Mouse (Mus musculus): ENCODE measurements at regions not wholly inside any gene's neighbourhood (a gene's known extent, or its start where the extent isn't known, plus 50 kb on each side); places are given as distances from the start of the nearest gene placed in this dataset.
"Not testable (repeated sequence)": the region's sequence is repeated elsewhere in the genome, so short reads cannot be mapped to it uniquely, and the experiment has no call there.

DNA sequence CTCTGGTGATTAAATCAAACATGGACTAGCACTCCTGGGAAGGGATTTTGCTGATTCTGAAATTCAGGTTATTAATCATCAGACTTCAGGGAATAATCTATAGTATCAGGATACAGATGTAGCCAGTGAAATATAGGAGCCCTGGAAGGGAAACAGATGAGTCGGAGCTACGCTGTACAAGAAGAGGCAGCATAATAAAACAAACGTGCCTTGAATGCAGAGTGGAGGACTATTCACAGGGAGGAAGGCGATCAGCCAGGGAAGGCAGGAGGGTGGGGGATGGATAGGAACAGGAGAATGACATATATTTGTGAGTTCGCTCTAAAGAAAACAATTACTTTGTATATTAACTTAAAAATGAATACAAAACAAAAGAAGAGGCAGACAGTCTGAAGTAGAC is 286.6 kb upstream of the Got2 start:
- no peak for DNase-seq (ENCODE audit: low read depth)

DNA sequence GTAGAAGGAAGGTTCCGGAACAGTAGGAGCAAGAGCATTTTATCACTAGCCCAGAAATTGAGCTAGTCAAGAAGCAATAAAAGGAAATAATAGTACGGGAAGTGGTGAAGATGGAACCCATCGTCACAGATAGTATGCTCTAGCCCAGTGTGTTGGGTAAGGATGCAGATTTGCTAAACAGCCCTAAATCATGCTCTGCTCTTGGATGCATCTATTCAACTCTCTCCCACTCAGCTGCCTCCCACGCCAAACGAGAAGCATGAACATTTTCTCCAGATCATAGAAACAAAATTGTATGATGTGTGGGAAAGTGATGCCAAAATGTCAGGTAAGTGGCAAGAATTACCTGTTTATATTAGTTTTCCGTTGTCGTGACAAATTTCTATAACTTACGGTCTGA is 276.6 kb upstream of the Got2 start:
- no peak for DNase-seq (ENCODE audit: low read depth)

DNA sequence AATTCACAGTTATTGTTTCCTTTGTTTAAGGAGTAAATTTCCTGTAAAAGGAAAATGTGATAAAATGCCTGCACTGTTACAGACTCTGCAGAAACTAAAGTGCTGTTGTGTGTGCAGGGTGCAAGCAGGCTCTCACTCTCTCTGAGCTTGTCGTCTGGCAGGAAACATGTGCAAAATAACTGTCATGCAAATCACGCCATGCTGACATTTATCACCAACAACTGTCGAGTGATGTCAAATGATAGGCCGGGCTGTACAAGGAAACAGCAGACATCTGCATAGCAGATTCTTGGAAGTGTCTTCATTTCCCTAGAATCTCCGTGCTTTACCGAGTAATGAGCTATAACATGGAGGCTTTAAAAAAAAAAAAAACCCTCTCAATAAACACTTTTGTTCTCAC is 271.6 kb upstream of the Got2 start:
- DNase-seq (ENCODE audit: low read depth): no peak

DNA sequence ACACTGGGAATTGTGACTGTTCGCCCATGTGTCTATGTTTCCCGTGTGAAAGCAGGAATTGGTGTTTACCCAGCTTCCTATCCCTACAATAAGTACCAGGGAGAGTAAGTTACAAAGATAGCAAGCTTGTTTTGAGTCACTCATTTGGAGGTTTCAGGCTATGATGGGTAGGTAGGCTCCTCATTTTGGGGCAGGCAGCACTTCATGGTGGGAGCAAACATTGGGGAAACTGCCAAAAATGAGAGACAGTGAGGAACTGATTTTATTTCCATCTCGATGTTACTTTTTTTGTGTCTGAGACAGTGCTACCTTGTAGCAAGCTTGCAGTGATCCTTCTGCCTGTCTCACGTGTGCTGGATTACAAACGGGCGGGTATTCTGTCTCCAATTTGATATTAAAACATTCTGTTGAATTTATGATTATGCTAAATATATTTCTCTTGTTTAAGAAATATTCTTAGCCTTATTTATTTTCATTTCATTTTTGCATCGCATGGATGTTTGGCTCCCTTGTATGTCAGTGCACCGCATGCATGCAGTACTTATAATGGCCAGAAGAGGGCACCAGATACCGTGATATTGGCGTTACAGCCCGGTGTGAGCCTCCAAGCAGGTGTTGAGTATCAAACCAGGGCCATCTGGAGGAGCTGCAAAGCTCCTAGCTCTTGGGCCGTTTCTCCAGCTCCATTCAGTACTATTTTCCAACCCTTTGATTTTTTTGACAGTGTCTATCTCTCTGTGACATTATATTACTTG is 264.3 kb upstream of the Got2 start:
- peak; percentile 64 for DNase-seq (ENCODE audit: low read depth)

DNA sequence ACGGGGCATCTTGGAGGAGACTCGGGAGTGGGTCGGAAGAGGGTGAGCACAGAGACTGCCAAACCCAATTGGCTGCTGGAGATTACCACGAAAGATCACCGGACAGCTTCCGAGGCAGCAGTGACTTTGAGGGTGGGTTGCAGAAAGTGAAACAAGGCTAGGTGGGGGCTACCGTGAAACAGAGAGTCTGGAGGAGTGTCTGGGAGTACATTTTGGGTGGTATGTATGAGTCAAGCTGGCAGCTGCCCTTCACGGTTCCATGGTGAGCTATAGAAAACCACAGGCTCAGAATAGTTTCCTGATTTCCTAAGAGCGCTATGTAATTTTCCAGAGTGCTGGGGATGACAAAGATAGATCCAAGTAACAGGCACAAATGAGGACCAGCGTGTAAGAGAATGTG is 263.7 kb upstream of the Got2 start:
- DNase-seq (ENCODE audit: low read depth): no peak

DNA sequence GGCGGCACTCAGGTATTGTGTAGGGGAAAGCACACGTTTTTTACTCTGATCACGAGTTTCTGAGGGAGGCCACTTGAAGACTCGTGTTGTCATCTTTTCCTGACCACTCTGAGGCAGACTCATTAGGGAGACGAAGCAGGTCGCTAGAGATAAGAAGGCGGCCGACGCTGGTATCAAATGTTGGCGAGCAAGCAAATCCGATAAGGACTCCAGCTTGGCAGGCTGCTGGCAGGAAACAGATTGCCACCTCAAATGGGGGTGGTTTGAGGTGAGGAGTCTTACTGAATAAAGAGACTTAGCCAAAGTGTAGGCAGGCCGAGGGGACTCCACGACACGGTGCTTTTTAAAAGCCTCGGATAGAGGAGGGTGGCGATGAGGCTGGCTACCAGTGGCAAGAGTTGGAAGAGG is 262.7 kb upstream of the Got2 start:
- no peak for DNase-seq (ENCODE audit: low read depth)

DNA sequence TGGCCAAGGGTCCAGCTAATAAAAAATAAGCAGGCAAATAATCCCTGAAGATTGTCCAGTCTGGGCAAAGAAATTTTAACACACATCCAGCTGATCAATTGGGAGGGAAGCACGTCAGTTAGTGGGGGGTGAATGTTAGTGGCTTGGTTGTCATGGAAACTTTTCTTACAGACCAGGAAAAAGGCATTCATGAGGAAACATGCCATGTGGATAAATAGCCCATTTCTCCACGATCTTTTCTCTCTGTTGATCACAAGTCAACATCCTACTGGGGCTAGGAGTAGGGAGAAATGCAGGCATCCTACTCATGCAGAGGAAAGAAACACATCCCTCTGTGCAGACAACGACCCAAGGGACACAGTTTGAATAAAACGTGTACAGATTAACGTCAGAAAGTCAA is 243.8 kb upstream of the Got2 start:
- no peak for DNase-seq (ENCODE audit: low read depth)

DNA sequence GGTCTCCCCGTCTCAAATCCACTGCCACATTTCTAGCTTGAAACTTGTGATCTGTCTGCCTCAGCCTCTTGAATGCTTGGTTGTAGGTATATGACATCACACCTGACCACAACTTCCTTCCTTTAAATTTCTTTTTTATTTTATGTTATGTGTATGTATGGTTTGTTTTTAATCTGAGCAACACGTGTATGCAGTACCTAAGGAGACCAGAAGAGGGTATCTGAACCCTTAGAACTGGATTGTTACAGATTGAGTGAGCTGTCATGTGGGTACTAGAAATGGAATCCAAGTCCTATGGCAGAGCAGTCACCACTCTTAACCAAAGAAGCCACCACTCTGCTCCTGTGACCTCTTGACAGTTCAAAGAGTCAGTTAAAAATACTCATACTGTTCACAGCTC is 240.0 kb upstream of the Got2 start:
- DNase-seq (ENCODE audit: low read depth): peak; percentile 5

DNA sequence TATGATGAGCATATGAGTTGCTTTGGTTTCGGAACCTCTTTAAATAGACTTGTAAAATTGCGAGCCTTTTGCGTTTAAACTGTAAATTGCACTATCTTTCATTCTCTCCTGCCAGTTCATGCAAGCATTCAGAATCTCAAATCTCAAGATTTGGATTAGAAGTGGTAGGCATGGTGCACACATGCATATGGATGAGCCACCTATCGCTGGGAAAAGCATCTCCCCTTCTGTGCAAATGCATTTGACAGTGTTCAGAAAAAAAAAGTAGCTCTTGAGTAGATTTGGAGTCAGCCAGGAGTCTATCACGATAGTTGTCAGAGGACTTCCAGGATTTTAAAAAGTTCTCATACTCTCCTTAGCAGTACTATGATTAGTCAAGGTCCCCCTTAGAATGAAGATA is 212.5 kb upstream of the Got2 start:
- no peak for DNase-seq (ENCODE audit: low read depth)

DNA sequence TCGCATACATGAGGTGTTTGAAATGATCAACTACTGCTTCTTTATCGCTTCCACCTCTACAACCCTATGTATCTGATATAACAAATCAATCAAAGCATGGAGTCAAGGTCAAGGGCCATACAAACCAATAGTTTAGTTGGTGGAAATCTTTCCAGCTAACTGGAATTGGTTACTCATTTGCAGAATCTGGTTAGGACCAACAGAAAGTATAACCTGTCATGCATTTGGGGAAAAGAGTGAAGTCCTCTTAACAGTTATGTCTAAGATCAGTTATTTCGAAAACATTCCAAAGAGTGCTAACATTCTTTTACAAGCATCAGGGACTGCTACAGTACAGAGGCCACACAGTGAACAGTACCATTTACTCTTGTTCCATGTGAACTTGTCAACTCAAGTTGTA is 204.6 kb upstream of the Got2 start:
- DNase-seq (ENCODE audit: low read depth): no peak

DNA sequence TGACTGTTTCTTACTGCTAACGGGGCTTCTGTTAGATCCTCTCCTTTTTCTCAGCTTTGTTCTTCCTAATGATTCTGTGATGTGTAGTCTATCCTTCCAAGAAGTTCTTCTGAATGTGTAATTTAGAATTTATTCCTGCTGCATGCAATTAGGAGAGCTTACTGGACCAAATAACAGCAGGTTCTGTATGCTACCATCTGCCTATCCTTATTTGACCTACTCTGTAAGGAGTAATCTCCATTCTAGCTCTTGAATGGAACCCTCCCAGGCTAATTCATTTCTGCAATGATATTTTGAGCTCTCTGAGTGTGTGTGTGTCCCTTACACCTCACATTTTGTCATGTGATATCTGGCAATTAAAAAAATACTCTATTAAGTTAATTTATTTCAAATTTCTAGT is 201.9 kb upstream of the Got2 start:
- no peak for DNase-seq (ENCODE audit: low read depth)

DNA sequence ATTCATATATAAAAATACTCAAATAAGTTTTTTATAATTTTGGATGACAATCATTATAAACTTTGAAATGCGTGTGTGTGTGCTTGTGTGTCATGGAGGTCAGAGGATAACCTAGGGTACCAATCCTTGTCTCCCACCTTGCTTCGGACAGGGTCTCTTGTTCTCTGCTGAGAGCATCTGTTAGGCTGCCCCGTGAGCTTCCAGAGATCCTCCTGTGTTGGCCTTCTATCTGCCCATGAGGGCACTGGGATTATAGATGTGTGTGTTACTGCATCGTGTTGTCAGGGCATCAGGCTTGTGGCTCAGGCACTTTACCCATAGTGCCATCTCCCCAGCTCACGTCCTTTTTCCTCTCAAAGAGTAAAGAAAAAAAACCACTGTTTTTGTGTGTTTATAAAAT is 180.0 kb upstream of the Got2 start:
- no peak for DNase-seq (ENCODE audit: low read depth)

DNA sequence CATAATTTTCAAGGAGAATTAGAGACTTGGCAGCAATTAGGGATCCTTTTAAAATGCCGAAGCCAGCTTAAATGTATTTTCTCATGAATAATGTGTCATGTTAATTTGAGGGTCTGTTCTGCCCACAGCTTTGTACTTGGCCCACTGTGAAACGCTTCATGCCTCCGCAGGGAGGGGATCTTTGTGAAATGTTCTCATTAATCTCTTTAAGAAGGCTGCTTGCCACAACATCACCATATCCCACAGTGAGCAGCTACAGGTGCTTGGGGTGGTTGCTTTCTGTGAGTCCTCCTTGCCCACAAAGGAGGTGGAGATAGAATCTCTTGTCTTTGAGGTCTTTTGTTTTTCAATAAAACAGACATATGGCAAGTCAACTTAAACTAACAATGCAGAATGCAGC is 159.3 kb upstream of the Got2 start:
- no peak for DNase-seq (ENCODE audit: low read depth)

DNA sequence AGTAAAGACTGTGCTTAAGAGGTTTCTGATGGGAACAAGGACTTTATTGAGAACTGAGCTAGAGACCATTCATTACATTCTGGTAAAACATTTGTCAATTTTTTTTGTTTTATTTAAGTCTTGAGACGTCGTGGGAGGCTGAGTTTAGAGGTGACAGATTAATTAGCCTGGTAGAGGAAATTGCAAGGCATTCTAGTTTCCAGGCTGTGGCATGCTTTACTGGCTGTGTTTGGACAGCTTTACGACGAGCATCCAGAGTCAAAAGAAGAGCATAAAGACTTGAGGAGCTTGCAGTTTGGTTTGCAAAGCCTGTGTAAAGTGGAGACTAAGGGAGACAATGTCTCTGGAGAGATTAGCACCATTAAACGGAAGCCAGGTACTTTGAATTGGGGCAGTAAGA is 154.0 kb upstream of the Got2 start:
- no peak for DNase-seq (ENCODE audit: low read depth)

DNA sequence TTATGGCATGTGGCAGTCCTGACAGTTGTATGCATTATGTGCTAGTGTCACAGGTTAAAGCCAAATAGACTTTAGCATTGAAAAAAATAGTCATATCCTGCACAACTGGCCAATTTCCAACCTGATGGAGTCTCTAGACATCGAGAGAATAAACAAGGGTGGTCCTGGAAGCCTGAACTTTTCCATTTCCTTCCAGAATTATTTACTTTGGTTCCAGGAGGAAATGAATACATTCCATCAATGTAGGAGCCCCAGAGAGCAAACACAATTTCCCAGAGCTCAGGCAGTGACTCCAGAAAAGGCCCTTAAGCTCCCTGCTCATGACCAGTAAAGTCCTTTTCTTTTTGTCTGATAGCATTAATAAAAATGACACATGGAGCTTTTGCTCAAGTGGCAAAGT is 151.9 kb upstream of the Got2 start:
- no peak for DNase-seq (ENCODE audit: low read depth)

DNA sequence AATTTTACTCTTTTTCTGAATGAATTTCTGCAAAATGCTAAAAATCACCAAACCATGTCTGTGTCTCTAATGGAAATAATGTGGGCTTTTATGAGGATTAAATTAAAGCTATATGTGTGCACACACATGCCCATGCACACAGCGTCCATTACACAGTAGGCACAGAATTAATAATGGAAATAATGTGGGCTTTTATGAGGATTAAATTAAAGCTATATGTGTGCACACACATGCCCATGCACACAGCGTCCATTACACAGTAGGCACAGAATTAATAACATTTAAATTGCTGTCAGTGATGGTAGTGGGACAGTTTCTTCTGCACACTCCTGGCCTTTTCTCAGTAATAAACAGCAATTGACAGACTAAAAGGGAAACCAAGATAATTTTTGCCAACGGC is 130.4 kb upstream of the Got2 start:
- not testable (repeated sequence) for DNase-seq (ENCODE audit: low read depth)

DNA sequence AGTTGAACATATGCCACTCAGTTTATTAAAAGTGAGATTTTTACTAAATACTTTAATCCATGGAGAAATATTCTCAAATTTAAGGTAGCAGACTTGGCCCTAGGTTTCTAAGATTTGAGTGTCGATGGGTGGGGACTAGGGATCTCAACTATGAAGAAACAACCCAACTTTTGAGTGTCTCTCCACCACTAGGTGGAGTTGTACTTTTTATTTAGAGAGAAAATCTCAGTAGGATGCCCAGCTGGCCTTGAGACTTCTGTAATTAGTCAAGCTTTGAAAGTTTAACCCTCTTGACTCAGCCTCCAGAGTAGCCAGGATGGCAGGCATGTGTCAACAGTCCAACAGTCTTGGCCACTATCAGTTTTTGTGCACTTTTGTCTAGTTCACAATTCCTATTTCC is 123.7 kb upstream of the Got2 start:
- no peak for DNase-seq (ENCODE audit: low read depth)

DNA sequence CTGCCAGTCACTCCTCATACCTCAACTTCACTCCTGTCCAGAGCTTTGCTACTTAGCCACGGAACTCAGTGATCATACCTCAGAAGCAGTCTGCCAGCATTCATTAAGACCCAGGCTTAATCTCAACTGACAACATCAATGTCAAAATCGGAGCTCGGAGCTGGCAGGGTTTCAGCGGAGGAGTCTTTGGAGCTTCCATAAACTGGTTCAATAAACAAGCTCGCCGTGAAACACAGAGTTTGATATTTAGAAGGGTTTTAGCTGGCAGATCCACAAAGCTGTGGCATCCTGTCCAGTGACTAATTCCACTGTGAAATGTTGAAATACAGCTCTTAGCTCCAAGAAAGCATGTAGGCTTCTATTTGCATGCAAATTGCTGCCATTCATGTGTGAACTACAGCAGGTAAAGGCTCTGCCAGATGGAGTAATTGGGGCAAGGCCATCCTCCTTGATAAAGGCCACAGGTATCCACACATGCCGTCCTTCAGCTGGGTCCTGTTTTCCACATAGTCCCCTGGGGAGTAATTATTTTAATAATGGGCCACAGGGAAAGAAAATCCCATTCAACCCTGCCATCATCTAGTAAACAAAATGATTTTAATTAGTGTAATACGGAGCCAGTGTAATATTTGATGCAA is 103.6 kb upstream of the Got2 start:
- DNase-seq (ENCODE audit: low read depth): no peak

DNA sequence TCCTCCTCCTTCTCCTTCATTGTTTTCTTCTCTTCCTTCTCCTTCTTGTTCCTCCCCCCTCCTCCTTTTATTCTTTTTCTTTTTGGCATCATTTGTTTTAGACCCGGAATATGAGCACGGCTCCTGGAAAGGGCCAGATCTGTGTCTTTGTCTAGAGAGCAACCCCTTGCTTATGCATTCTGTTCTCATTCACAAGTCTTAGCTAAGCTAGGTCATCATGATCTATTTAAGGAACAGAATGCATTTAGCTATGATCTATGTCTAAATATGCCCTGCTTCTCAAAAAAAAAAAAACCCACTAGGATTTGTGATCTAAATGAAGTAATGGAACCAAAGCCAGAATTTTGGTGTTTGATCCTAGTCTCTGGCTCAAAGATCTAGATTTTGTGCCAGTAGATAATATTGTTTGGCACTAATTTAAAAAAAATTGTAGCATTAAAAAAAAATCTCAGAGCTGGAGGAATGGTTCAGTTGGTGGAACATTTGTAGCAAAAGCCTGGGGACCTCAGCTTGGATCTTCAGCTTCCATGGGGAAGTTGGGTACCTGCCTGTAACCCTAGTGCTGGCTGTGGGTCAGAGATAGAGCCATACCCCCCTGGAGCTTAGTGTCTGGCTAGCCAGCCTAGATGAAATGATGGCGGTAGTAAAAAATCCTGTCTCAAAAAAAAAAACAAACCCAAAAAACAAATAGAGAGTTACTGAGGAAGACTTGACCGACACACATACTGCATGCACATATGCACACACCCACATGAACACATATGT is 100.5 kb upstream of the Got2 start:
- DNase-seq (ENCODE audit: low read depth): no peak

DNA sequence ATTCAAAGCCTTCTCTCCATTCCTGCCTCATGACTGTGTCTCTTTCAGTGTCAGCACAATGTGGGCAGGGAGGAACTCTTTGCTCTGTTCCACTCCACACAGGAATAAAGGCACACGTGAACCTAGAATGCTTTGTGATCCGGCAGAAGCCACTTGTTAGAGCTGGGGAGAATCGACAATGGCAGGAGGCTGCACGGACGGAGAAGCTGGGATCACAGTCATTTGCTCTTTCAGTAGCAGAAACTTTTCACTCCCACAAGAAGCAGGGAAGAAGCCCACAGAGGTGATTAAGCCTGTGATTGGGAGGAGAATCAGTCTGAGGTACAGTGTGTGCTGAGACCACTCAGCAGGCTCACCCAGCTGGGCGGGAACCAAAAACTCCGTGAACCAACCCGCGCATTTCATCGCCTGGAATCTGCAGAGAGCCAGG is 98.7 kb upstream of the Got2 start:
- no peak for DNase-seq (ENCODE audit: low read depth)

DNA sequence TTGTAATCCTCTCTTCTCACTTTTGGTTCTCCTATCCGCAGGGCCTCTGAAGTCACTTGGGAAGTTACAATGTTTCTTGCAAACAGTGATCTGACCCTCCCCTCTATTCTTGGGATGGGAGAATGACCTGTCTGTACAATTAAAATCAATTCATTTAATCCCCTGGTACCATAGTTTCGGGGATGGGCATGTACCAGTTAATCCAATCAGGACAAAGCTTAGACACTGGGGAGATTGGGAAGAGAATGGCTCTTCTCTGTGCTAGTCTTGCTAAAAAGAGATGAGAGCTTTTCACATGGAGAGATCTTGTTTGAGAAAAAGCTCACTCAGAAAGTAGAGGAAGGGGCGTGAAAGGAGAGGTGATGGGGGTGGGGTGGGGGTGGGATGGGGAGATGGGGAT is 98.1 kb upstream of the Got2 start:
- no peak for DNase-seq (ENCODE audit: low read depth)

DNA sequence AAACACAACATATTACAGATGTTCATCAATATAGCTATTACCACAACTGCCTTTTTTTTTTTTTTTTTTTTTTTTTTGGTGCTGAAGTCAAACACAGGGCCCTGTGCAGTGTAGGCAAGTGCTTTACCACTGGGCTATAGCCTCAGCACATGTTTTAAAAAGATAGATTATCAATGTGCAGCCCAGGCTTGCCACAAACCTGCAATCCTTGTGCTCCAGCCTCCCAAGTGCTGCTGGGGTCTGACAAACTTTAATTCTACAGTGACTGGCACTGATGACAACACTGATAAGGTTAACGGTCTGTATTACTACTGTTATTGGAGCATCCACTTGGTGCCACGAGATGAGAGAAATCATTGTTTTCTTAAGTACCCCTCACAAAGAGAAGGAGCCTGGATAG is 95.3 kb upstream of the Got2 start:
- DNase-seq (ENCODE audit: low read depth): no peak

DNA sequence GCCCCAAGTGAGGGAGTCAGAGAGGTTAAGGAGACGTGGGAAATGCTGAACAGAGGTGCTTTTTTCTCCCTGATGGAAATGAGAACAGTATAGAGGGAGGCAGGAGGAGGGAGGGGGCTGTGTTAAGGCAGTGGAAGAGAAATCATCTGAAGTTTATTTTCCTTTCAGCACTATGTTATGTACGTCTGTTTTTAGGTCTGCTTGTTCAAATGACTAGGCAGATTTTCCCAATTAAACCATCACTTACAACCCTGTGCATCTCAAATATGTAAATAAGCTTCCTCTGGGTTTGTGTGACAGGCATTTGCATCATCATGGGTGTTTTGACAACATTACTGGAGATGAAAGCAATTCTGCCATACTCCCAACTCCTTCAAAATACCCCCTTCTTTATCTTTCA is 92.1 kb upstream of the Got2 start:
- DNase-seq (ENCODE audit: low read depth): no peak
